Mouse (Mus musculus): ENCODE data around the gene Gm20479. TPM values are rescaled to one million over a fixed set of nuclear protein-coding genes. Genes with fewer than 3 reads are reported as not detected.

Gene Gm20479
- total RNA-seq, 2 experiments from 2014 or later = not detected

DNA sequence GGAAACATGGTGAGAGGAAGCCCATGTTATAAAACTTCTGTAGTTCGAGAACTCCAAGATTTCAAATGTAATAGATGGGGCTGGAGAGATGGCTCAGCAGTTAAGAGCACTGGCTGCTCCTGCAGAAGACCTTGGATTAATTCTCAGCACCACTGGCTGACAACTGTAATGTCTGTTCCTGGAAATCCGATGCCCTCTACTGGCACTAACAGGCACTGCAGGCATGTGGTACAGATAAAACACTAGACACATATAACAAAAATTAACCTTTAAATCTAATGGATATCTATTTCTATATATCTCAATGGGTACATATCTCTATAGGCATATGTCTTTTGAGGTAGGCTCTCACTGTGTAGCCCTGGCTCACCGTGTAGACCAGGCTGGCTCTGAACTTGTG, 42.8 kb downstream of the Gm20479 start:
- no peak for DNase-seq (ENCODE audit: low spot score in 2 of 2)

DNA sequence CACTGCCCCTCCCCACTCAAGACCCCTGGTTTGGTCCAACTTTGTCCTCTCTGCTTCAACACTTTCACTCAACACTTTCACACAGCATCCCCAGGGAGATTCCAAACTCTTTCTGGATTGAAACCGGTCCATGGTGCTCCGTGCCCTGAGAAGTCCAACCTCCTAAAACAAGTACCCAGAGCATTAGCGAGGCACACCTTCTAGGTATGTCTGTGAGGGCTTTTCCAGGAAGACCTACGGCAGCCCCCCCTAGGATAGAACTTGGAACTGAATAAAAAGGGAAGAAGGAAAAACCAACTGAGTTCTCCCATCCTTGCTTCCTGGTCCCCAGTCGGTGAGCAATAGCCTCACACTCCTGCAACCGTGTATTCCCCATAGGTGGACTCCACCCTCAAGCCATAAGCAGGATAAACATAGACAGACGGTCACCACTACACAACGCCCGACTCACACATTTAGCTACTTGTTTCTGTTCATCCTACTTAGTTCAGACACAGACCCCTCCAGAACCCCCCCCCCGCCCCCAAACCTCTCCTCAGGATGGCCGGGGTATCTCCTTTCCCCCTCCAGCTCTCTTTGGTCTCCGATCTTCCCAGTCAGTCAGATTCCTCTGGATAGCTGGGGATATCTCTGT, 45.5 kb downstream of the Gm20479 start:
- DNase-seq (ENCODE audit: low spot score in 2 of 2) = no peak

DNA sequence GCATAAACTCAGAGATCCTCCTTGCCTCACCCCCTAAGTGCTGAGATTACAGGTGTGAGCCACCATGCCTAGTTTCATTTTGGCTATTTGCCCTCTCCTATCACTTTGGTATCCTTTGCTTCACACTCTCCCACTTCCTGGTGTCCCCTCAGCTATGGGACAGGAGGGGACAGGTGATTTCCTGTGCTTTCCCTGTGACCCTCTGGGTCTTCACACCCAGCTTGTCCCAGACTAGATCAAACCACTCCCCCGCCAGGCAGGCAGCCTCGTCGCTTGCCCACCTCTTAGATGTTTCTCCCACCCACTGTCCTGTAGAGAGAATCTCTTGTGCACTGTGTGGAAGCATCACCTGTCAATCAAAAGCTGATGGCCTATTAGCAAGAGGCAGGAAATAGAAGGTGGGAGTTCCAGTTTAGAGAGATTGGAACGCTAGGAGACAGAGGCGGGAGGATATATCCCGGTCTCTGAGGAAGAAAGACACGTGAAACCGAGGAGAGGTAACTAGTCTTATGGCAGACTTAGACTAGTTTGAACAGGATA, 46.2 kb downstream of the Gm20479 start:
- DNase-seq (ENCODE audit: low spot score in 2 of 2) = no peak

DNA sequence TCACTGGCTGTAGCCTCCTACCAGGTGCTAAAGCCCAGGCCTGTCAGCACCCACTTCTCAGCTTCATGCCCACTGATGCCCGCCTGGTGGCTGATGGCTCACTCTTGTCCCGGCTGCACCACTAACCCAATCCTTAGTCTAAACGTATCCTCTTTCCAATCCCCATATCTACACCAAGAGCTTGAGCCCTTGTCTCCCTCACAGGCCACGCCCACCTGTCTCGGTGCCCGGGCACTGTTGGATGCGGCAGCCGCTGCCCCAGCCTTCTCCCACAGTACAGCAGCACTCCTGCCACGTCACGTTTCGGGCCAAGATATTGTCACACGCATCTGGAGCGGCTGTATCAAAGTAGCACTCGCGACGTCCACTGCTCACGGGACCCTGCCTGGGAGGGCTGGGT, 46.9 kb downstream of the Gm20479 start:
- peak; percentile 45 to 54 for DNase-seq (ENCODE audit: low spot score in 2 of 2)

DNA sequence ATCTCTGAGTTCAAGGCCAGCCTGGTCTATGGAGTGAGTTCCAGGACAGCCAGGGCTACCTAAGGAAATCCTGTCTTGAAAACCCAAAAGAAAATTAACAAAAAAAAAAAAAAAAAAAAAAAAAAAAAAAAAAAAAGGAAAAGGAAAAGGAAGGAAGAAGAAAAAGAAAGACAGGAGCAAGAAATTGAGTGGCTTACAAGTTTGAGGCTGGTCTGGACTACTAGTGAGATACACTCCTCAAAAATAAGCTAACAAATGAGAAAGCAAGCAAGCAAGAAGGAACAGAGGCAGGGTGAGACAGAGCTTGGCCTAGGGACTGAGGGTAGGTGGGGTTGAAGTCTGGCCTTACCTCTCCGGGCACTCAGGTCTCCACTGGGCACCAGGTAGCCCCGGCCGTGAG, 47.4 kb downstream of the Gm20479 start:
- no peak for DNase-seq (ENCODE audit: low spot score in 2 of 2)

DNA sequence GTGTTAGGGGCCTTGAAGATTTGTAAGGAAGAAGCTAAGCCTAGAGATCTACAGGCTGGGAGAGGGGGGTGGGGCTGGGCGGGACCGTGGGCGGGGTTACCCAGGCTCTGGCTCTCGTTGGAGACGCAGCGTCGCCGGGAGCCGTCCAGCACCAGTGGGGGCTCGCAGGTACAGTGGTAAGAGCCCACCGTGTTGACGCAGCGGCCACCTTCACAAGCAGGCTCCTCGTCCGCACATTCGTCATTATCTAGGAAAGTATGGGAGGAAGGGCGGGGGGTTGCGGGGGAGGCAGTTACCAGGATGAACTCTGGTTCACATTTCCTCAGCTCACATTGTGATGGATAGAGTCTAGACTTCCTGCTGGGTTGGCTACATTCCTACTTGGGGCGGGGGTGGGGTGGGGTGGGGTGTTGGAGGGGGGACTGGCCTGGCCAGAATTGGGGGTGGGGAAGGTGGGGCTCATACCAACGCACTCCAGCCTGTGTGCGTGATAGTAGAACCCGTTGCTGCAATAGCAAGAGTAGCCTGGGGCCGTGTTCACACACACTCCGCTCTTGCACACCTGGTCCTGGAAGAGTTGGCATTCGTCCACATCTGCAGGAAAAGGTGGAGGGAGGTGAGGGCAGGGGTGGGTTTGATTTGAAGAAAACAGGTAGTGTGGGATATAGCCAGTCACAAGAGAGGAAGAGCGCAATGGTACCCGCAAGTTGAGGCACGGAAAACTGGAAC, 48.2 kb downstream of the Gm20479 start:
- no peak for DNase-seq (ENCODE audit: low spot score in 2 of 2)

DNA sequence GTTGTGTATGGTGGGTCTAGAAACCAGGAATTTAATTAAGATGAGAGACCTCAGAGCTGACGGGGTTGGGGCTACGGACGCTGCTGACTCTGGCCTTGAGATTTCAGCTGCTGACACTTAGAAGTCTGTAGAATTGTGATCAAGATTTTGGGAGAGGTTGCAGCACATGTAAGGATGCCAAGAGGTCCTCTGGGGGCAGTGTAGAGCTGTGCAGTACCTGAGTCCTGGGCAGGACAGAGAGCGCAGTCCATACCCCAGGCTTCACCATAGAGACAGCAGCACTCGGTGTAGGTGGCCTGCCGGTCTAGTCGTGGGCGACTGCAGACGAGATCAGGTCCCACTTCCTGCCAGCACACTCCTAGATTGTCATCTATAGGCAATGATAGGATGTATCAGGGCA, 49.7 kb downstream of the Gm20479 start:
- DNase-seq (ENCODE audit: low spot score in 2 of 2) = no peak

DNA sequence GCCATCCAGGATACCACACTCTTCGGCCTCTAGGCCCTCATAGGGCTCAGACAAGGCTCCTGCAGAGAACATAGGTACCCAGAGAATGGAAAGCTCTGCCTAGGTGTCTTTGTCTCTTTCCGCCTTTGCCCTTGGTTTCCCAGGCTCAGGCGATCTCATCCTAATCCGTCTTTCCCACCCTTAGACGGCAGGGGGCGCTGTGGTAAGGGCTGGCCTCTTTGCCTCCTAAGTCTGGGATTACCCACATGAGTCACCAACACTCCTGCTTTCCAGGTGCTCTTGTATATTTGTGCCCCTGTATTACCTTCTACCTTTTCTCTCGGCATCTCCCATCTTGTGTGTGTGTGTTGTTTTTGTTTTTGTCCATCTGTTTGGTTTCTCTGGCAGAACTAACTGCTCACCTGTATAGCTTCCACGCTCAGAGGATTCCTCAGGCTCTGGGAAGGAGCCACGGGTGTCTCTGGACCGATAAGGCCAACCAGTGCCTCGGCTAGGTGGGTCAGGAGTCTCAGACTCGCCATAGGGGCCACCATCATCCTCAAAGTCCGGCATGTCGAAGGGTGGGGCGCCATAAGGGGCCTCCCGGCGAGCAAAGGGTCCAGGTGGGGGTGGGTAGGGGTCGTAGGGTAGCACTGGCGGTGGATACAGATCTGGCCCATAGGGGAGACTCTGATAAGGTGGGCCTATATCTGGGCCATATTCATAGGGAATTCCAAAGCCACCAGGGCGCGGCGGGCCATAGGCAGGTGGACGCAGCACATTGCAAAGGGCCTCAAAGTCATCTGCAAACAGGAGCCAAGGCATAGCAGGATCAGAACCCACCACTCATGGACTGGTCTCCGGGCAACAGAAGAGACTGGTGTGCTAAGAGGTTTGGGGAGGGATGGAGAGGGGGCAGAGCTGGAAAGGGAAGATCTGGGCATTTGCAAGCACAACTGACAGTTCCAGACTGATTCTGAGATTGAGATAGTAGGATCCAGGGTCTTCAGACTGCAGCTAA, 50.8 kb downstream of the Gm20479 start:
- no peak for DNase-seq (ENCODE audit: low spot score in 2 of 2)

DNA sequence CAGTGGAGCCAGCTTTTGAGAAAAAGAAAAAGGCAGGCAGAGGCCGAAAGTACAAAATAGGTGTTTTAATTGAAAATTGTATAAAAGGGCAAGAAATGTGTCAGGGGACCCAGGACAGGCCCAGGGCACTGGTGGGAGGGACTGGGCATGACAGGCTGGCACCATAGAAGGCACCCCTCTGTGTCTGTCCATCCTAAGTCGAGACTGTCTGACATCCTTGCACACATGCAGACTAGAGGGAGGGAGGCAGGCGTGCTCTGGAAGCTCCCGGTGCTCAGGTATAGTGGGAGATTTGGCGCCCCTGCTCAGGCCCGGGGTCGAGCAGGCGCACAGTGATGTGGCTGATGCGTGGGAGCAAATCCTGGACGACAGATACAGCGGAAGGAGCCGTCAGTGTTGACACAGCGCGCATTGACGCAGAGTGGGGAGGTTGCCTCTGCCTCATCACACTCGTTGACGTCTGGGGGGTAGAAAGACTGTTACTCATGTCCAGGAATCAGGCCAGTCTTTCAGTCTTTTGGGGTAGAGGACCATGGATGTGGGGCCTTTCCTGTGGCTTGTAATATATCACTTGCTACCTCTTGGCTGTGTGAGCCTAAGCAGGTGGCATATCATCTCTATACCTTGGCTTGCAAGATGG, 52.0 kb downstream of the Gm20479 start:
- DNase-seq (ENCODE audit: low spot score in 2 of 2) = no peak

Other genes starting within 250 kb of the Gm20479 start
- gene Cyp2f2, start 237.5 kb downstream of the Gm20479 start, total RNA-seq (2021) = not detected
- gene Cyp2t4, start 203.7 kb downstream of the Gm20479 start, total RNA-seq (2021) = not detected
- 10 to 100 TPM; 88.1 to 90.7 TPM for gene Egln2, start 190.6 kb downstream of the Gm20479 start, total RNA-seq (2021)
- gene Rab4b, start 178.5 kb downstream of the Gm20479 start, total RNA-seq (2021) = 10 to 100 TPM; 85.1 to 87.0 TPM
- gene Gm21983, start 176.3 kb downstream of the Gm20479 start, total RNA-seq (2021) = not detected
- gene Mia, start 176.3 kb downstream of the Gm20479 start, total RNA-seq (2021) = 10 to 100 TPM in 1 of 2 experiments, 1 to 10 TPM in 1; 5.6 to 15.8 TPM
- gene BC024978, start 161.6 kb downstream of the Gm20479 start, total RNA-seq (2021) = 10 to 100 TPM; 23.7 to 24.3 TPM
- 10 to 100 TPM; 83.8 to 84.1 TPM for gene Snrpa, start 161.1 kb downstream of the Gm20479 start, total RNA-seq (2021)
- gene Itpkc, start 128.8 kb downstream of the Gm20479 start, total RNA-seq (2021) = 1 to 10 TPM; 7.3 to 8.0 TPM
- 10 to 100 TPM; 27.1 to 30.9 TPM for gene Coq8b, start 124.4 kb downstream of the Gm20479 start, total RNA-seq (2021)
- gene Numbl, start 99.0 kb downstream of the Gm20479 start, total RNA-seq (2021) = 100 to 1,000 TPM; 144 to 148 TPM
- gene Ltbp4, start 19.7 kb downstream of the Gm20479 start, total RNA-seq (2021) = 10 to 100 TPM; 55.0 to 55.3 TPM
- 10 to 100 TPM; 24.7 to 26.2 TPM for gene Shkbp1, start 1.4 kb downstream of the Gm20479 start, total RNA-seq (2021)
- 100 to 1,000 TPM; 108 to 123 TPM for gene Sptbn4, start 90.3 kb upstream of the Gm20479 start, total RNA-seq (2021)
- 10 to 100 TPM; 15.6 to 15.8 TPM for gene Blvrb, start 90.6 kb upstream of the Gm20479 start, total RNA-seq (2021)
- 1 to 10 TPM; 3.7 to 4.4 TPM for gene Sertad3, start 116.3 kb upstream of the Gm20479 start, total RNA-seq (2021)
- 1 to 10 TPM; 6.1 to 6.9 TPM for gene Sertad1, start 129.5 kb upstream of the Gm20479 start, total RNA-seq (2021)
- under 1 TPM; 0.65 to 0.98 TPM for gene Prx, start 141.9 kb upstream of the Gm20479 start, total RNA-seq (2021)
- gene Hipk4, start 165.8 kb upstream of the Gm20479 start, total RNA-seq (2021) = under 1 TPM in 1 of 2 experiments, not detected in 1; 0.35 TPM
- 100 to 1,000 TPM; 585 to 592 TPM for gene Pld3, start 195.8 kb upstream of the Gm20479 start, total RNA-seq (2021)
- gene 2310022A10Rik, start 195.8 kb upstream of the Gm20479 start, total RNA-seq (2021) = 10 to 100 TPM; 20.8 to 21.4 TPM
- gene Akt2, start 234.1 kb upstream of the Gm20479 start, total RNA-seq (2021) = 100 to 1,000 TPM in 1 of 2 experiments, 10 to 100 TPM in 1; 93.7 to 103 TPM

Measured in layer of hippocampus, postnatal 14 days (tissue).